Mouse (Mus musculus): ENCODE measurements around the gene Hils1.

DNA sequence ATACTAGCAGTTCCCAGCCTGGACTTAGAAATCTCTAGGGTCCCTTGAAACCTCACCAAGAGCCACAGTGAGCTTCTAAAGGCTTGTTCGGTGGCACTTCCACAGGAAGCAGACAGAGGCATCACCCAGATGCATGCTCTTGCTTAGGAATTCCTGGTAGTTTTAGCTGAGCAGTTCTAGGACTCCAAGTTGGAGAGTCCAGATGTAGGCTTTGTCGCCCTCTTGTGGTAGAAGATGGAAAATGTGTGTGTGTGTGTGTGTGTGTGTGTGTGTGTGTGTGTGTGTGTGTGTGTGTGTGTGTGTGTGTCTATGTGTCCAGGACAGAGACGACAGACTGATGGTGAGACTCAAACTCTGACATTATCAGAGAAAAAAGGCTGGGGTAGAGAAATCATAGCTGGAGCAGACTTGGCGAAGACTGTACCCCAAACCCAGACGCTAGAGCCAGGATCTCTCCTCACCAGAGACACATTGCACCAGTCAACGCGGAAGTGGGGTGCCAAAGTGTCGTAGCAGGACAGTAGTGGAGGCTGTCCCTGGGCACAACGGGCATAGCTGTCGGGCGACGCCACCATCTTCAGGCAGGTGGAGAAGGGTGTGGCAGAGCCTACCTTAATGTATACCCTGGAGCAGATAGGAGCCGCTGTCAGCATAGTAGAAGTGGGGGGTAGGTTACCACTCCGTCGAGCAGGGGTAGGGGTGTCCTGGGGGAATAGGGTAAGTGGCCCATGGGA lies 3.0 kb downstream of the Hils1 start:
- TF ChIP-seq CTCF (IDR thresholded peaks at IDR 0.05; ENCODE audit: control insufficient read depth, insufficient read depth, insufficient read length): peak; percentile 37
- TF ChIP-seq USF1 (IDR thresholded peaks at IDR 0.05; ENCODE audit: low read depth): no peak
- no peak for TF ChIP-seq MYOD1 (IDR thresholded peaks at IDR 0.05; ENCODE audit: control insufficient read depth, insufficient read length, low read depth)
